Mouse (Mus musculus): Measurements from ENCODE around the gene Fam83b.

Gene Fam83b

GRCm38 (mm10) chr9:76521640-76522039 is 45.3 kb downstream of the Fam83b start:
- DNase-seq (ENCODE audit: low spot score) = no peak

GRCm38 (mm10) chr9:76518665-76519064 is 48.3 kb downstream of the Fam83b start:
- no peak for DNase-seq (ENCODE audit: low spot score)

- no peak for DNase-seq (ENCODE audit: low spot score)
These were observed 61.3 kb downstream of the Fam83b start for GRCm38 (mm10) chr9:76505650-76506049.

DNA sequence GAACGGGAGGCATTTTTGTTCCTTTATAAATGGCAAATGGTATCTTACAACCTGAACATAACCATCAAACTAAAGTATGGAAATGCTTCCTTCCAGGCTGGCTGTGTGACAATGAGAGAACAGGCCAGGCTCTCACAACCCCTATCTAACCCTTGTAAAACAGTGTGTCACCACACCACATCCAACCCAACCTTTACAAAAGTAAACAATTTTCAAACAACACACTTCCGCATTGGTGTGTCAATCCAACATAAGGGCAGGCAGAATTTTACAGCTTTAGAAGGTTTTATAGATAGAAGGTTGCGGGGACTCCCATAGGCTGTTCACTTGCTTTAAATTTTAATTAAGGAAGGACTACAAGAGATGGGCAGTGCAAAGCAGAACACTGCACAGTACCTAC is 77.2 kb downstream of the Fam83b start:
- no peak for DNase-seq (ENCODE audit: low spot score)

DNA sequence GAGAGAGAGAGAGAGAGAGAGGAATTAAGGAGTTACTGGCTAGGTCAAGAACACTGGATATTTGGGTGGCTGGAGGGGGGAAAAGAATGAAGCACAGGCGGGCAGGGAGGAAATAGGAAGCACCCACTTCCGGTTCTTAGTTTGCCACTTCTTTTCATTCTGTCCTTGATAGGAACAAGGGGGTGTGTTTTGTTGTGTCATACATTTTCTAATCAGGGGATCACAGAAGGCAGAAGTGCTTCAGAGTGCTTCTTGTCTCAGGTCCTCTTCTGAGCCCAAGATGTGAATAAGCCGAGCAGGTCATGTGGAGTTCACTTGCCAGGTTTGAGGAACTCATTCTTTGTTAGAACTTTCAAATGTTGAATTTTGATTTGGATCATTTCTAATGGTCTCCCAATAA is 86.8 kb downstream of the Fam83b start:
- no peak for DNase-seq (ENCODE audit: low spot score)

- DNase-seq (ENCODE audit: low spot score) = no peak
These were observed 97.4 kb downstream of the Fam83b start for GRCm38 (mm10) chr9:76469500-76469899.

GRCm38 (mm10) chr9:76461547-76461946 is 105.4 kb downstream of the Fam83b start:
- no peak for DNase-seq (ENCODE audit: low spot score)

DNA sequence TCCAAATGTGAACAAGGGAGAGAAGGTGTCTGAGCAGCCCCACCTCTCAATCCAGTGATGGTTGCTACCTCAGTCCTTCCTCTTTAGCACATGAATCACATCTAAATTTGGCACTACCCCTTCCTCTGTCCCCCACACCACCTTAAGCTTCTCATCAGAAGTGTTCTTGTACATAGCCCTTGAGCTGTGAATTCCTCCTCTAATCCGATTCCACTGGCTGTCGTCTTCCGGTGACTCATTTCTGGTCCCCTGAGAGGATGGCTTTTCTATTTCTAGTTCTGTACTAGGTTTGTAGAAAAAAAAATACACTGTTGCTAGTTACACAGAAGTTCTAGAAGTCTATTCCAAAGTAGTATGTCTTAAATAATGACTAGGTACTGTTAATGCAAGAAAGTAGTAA is 111.2 kb downstream of the Fam83b start:
- no peak for DNase-seq (ENCODE audit: low spot score)
